Mouse (Mus musculus): Measurements from ENCODE around the gene 2900026A02Rik. TPM values are rescaled to one million over a fixed set of nuclear protein-coding genes. Genes with fewer than 3 reads are reported as not detected.

The 2900026A02Rik gene
- total RNA-seq, 1 experiment from 2014 or later = 7.8 TPM

DNA sequence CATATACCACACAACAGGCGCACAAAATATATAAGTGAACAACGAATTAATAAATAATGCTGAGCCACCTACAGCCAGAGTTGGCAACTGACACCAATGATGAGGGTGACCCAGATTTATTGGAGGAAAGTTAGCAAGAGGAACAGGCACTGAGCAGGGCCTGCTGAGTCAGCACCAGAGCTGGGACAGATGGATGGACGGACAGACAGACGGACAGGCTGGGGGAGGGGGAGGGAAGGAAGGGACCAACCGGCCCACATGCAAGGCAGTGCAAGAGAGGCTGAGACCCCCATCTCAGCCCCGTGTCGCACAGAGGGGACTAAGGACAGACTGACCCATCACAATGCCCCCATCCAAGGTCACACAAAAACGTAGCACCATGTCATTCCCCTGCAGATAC lies 7.0 kb downstream of the 2900026A02Rik start:
- ATAC-seq (replicated peaks; ENCODE audit: low read depth, poor library complexity, severe bottlenecking) = no peak

DNA sequence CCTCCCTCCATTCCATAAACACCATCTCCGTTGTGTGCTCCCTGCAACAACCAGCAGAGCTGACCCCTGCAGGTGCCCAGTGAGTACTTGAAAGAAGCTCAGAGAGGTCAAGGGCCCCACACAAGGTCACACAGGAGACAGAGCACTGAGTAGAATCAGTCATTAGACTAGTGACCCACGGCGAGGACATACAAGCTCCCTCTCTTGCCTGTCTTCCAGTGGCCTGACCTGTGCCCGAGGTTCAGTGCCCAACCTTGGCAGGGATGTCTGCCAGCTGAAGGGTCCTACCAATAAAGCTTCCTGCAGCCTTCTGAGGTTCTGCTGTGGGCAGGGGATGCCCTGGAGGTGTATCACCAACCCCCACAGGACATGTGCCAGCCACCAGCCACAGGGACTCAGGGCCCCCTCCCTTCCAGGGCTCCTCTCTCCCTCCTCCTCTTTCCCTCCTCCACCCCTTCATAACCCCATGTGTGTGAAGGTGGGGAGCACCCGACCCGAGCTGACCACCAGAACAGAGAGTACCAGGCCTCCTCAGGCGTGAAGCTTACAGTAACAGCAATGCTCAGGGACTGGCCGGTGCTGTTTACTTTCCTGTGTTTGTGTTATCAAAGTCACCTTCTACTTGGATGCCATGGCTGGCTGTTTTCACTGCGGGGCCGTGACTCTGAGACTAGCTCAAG lies 8.7 kb downstream of the 2900026A02Rik start:
- ATAC-seq (replicated peaks; ENCODE audit: low read depth, poor library complexity, severe bottlenecking) = no peak

- no peak for ATAC-seq (replicated peaks; ENCODE audit: low read depth, poor library complexity, severe bottlenecking)
Measured at GRCm38 (mm10) chr5:113210314-113210713, 10.7 kb downstream of the 2900026A02Rik start.

DNA sequence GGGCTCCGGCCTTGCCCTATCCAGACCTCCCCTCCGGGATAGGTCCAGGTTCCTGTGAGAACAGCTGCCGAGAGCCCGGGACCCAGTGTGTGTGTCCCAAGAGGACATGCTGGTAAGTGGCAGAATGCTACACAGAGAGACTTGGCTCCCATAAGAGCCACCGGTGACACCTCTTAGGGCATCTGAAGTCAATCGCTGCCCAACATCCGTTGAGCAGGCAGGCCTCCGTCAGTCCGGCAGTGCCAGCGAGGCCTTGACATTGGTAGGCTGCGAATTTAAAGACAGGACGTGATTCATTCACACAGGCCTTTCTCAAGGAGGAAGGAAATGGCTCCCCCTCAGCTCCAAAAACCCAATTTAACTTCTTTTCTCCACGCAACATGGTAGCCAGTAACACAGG lies 11.1 kb downstream of the 2900026A02Rik start:
- ATAC-seq (replicated peaks; ENCODE audit: low read depth, poor library complexity, severe bottlenecking) = peak; percentile 31; the same call in 1 of the 2 replicates

DNA sequence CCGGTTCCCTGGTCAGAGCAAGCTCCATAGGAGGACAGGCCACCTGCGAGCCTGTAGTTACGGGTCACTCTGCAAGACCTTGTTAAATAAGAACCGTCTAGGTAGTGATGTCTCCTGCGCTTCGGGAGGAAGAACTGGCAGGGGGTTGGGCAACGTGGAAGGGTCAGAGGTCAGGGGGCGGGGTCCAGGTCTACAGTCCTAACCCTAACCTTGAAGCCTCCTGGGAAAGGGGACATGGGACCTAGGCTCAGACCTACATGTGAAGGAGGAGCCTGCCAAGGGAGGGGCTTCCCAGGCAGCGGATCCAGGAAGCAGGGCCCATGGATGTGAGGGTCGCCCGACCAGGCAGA lies 11.7 kb downstream of the 2900026A02Rik start:
- no peak for ATAC-seq (replicated peaks; ENCODE audit: low read depth, poor library complexity, severe bottlenecking)

GRCm38 (mm10) chr5:113208622-113209400 lies 12.2 kb downstream of the 2900026A02Rik start:
- ATAC-seq (replicated peaks; ENCODE audit: low read depth, poor library complexity, severe bottlenecking) = no peak

GRCm38 (mm10) chr5:113208048-113208447 lies 13.0 kb downstream of the 2900026A02Rik start:
- no peak for ATAC-seq (replicated peaks; ENCODE audit: low read depth, poor library complexity, severe bottlenecking)

DNA sequence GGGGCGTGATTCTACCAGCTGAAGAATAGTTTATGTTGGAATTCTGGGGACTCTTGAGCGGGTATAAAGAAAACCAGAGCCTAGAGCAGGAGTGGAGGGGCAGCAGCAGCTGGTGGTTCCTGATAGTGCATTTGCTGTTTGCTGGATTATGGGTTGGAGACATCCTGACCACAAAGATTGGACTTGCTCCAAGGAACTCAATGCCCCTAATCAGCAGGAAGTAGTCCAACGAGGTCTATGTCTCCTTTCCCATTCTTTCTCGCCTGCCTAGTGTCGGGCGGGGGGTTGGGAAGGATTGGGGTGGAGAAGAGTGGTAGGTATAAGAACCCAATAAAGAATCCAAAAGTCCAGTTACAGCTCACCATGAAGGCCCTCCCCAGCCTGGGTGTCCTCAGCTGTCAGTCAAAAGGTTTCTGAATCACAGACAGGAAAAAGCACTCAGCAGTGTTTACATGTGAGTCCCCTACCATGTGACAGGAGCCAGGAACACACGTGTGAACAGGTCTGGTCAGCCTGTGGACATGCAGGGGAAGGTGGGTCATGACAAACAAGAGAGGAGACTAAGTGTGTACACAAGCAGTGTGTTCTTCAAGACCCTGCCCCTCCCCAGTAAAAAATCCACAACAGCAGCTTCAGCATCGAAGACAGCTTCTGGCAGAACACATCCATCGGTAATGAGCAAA lies 14.2 kb downstream of the 2900026A02Rik start:
- ATAC-seq (replicated peaks; ENCODE audit: low read depth, poor library complexity, severe bottlenecking) = peak; percentile 76

GRCm38 (mm10) chr5:113204193-113204592 lies 16.8 kb downstream of the 2900026A02Rik start:
- no peak for ATAC-seq (replicated peaks; ENCODE audit: low read depth, poor library complexity, severe bottlenecking)

DNA sequence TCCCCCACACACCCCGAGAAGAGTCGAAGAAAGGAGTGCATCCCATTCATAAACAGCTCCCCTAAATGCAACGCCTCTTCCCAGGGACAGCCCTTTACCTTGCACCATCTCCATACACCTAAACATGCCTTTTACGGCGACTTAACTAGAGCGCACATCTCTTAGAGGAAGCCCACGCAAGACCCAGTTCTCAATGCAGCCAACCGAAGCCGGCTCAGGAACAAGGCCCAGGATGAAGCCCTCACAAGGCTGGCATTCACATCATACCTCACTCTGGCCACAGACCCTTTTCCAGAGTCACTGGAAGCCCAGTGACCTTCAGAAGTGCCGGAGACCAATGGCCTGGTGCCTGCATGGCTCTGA lies 21.3 kb downstream of the 2900026A02Rik start:
- no peak for ATAC-seq (replicated peaks; ENCODE audit: low read depth, poor library complexity, severe bottlenecking)

DNA sequence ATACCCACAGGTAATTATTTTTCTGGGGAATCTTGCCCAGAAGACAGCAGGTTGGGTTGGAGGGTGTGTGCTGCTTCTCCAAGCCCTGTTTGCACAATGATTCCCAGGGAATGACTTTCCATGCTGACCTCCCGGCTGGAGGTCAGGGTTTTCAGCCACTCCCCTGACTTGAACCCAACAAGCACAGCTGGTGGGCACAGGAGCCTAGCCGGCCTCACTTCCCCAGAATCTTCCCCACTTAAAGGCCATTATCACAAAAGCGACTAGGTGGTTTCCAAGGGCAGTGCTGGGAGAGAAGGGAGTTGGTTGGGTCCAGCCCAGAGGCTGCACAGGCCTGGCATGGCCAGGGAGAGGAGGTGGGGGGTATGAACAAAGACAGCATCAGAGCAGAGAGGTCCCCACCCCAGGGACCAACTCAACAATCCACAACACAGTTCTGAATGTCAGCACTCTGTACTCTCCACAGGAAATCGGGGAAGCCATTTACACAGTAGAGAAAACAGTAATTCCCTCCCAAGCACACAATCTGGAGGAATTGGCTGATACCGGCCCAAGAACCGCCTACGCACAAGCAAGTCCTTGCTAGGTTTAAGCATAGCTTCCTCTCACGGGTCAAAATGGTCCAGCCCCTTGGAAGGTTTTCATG lies 21.8 kb downstream of the 2900026A02Rik start:
- no peak for ATAC-seq (replicated peaks; ENCODE audit: low read depth, poor library complexity, severe bottlenecking)

GRCm38 (mm10) chr5:113196916-113197794 lies 23.9 kb downstream of the 2900026A02Rik start:
- no peak for ATAC-seq (replicated peaks; ENCODE audit: low read depth, poor library complexity, severe bottlenecking)

DNA sequence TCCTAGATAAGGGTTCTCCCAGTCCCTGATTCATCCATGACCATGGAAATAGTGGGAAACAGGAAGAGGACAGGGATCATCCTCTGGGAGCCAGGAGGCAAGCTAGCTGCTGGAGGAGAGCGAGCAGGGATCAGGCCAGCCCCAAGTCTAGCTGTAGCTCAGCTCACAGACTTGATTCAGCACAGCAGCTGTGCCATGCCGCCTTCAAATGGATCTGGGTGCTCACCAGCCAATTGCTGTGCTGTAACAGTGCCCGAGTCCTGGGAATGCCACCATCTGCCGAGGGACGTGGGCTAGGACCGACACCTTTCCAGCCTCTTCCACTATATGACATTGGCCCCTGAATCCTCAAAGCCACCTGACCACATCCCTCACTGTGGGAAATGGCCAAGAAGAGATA lies 25.1 kb downstream of the 2900026A02Rik start:
- ATAC-seq (replicated peaks; ENCODE audit: low read depth, poor library complexity, severe bottlenecking) = no peak

DNA sequence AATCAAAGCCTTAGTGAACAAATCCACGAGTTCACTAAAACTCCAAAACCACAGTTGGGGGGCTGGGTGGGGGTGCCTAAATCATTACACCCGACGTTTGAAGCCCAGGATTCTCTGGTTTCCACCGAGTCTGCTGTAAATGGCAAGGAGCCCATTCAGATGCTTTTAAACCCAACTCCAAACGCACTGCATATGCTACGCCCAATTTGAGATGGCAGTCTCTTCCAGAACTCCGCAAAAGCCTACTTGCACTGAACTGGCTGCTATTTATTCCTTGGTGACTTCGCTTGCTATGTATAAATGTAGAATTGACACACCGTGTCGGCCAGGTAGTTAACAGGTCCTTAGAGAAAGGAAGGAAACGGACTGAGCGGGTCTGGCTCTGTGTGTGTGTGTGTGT lies 25.6 kb downstream of the 2900026A02Rik start:
- no peak for ATAC-seq (replicated peaks; ENCODE audit: low read depth, poor library complexity, severe bottlenecking)

- ATAC-seq (replicated peaks; ENCODE audit: low read depth, poor library complexity, severe bottlenecking) = no peak
Measured at GRCm38 (mm10) chr5:113193762-113194161, 27.3 kb downstream of the 2900026A02Rik start.

DNA sequence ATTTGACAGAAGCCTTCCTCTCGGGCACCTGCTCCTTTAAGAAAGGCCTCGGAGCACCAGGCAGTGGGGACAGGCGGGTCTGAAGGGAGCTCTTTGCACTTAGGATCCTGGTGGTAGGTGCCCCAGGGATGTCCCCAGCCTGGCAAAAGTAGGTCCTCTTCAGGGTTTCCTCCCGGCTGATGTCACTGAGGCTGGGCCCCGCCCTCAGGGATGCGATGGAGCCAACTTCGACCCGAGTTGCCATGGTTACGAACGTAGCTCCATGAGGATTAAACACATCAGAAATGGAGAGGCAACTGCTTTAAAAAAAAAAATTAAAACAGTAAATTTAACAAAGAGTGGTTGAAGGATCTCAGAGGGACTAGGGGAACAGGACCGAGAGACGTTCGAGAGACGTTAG lies 29.1 kb downstream of the 2900026A02Rik start:
- no peak for ATAC-seq (replicated peaks; ENCODE audit: low read depth, poor library complexity, severe bottlenecking)

DNA sequence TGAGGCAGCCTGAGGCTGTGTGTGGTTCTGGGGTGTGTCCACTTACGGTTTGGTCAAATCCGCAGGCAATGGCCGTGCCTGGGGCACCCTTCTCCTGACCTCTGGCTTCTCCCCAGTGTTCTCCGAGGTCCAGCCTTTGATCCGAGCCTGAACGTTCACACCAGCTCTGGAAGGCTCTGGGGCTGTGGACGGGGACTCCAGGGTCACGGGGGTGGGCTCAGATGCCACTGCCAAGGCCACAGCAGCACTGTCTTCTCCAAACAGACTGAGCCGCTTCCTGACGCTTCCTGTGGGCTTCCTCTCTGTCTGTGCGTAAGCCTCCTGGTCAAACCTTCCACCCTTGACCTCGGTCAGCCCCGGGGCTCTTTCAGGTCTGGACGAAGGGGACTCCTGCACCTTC lies 30.5 kb downstream of the 2900026A02Rik start:
- no peak for ATAC-seq (replicated peaks; ENCODE audit: low read depth, poor library complexity, severe bottlenecking)

DNA sequence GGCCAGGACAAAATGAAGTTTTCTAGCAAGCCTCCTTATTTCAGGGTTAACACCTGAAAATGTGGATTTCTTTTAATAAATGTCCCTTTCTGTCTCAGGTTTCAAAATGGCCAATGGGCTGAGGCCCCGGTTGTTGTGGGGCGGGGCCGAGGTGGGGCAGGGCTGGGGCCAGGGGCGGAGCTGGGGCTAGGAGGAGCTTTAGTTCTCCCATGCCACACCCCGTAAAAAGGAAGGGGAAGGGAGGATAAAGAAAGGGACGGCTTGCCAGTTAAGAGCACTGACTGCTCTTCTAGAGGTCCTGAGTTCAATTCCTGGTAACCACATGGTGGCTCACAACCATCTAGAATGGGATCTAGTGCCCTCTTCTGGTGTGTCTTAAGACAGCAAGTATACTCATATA lies 39.6 kb downstream of the 2900026A02Rik start:
- peak; percentile 62 for ATAC-seq (replicated peaks; ENCODE audit: low read depth, poor library complexity, severe bottlenecking)

DNA sequence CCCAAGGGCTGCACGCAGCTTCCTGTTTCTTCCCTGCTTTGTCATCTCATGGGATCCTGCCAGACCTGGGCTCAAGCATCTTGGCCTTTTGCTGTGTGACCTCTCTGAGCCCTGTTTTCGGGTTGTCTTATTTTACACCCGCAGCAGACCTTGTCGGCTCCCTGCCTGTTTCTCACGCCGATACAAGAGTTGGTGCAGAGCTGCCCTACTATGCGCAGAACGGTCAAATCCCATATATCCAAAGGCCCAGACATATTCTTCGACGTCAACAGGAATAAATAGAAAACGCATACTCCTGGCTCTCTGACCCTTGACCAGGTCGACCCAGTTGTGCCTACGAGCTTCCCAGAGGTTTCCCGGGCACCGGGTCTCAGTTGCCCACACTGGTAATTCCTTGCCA lies 40.3 kb downstream of the 2900026A02Rik start:
- peak; percentile 59; the same call in 1 of the 2 replicates for ATAC-seq (replicated peaks; ENCODE audit: low read depth, poor library complexity, severe bottlenecking)
